Comparison of ENCODE assay signal across 16 mouse cellular contexts in the genomic region with DNA sequence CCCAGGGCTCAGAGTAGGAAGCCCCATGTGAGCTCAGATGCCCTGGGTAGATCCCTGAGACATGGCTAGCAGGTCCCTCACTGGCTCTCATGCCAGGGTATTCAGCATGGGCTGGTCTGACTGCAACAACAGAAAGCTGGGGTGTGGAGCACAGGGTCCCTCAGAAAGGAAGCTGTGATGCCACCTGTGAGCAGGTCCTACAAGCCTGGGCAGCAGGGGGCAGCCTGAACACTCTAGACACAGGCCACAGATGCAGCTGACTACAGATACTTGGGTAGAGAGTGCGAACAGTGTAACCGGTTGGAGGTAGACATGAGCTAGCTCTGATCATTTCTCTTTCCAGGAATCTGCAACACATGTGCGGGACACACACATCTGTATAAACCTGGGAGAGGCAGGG. TPM values are rescaled to one million over a fixed set of nuclear protein-coding genes. Genes with fewer than 3 reads are reported as not detected.
A peak's percentile ranks its signal among the peaks of the same experiment; 100 is the strongest.
DNase-seq lines count a peak whose midpoint lies in the region; ATAC-seq and TF ChIP-seq lines count a peak whose summit lies in the region.
"Had no signal": no experiment of that assay in that cellular context is flagged by ENCODE, and none has a peak within 500 bp of the region (broad histone marks: within the 10 kb centered on the region; RNA-seq: fewer than 3 reads in every experiment).

No protein-coding gene starts in this region.

- H3K27me3 ChIP-seq in forebrain, postnatal 0 days (ENCODE audit: insufficient read depth, low read length): no peaks in the 10 kb centered on the region
- no peaks in the 10 kb centered on the region for H3K27me3 ChIP-seq in forebrain, embryonic 10.5 days (ENCODE audit: poor library complexity, severe bottlenecking)
- H3K27me3 ChIP-seq in liver, postnatal 0 days (ENCODE audit: insufficient read depth, low read length): no peaks in the 10 kb centered on the region
- H3K27me3 ChIP-seq in liver, embryonic 11.5 days (replicated peaks; ENCODE audit: control insufficient read depth, insufficient read depth, low read length): no peaks in the 10 kb centered on the region
- H3K27me3 ChIP-seq: embryonic facial prominence, embryonic 13.5 days had no signal

- no peak overlapping the region for H3K27ac ChIP-seq in forebrain, postnatal 0 days (ENCODE audit: low read depth, low read length)
- H3K27ac ChIP-seq in forebrain, embryonic 10.5 days: no peak overlapping the region
- no peak overlapping the region for H3K27ac ChIP-seq in liver, postnatal 0 days (ENCODE audit: low read depth)
- H3K27ac ChIP-seq in liver, embryonic 11.5 days (ENCODE audit: low read depth, low read length): no peak overlapping the region
- H3K27ac ChIP-seq: embryonic facial prominence, embryonic 13.5 days; hindbrain, embryonic 10.5 days had no signal

- TF ChIP-seq EP300 in liver, postnatal 0 days (IDR thresholded peaks at IDR 0.05; ENCODE audit: low read depth): no peak

- no peak for DNase-seq in forebrain, postnatal 0 days
- DNase-seq in forebrain, embryonic 10.5 days (ENCODE audit: extremely low spot score, low spot score): no peak
- DNase-seq in liver, postnatal 0 days: no peak
- DNase-seq in liver, embryonic 11.5 days (ENCODE audit: low spot score): no peak
- DNase-seq in B cell, adult 2 months: peak; percentile 12 to 17
- DNase-seq in naive thymus-derived CD4-positive, alpha-beta T cell, adult 2 months (ENCODE audit: low read depth): peak; percentile 6
- no peak for DNase-seq in right cerebral cortex, adult 18-20 months
- no peak for DNase-seq in heart, adult 11 months
- DNase-seq: cerebellum, adult 9-11 months; kidney, postnatal 14 days had no signal

- H3K9ac ChIP-seq in forebrain, postnatal 0 days: no peak overlapping the region
- no peak overlapping the region for H3K9ac ChIP-seq in liver, postnatal 0 days (replicated peaks)
- no peak overlapping the region for H3K9ac ChIP-seq in liver, embryonic 11.5 days (ENCODE audit: low read depth, low read length)
- H3K9ac ChIP-seq: embryonic facial prominence, embryonic 13.5 days had no signal

- H3K4me1 ChIP-seq in forebrain, postnatal 0 days (ENCODE audit: insufficient read depth): no peaks in the 10 kb centered on the region
- H3K4me1 ChIP-seq in forebrain, embryonic 10.5 days: peaks cover 35% of the 10 kb centered on the region
- no peaks in the 10 kb centered on the region for H3K4me1 ChIP-seq in liver, postnatal 0 days (ENCODE audit: insufficient read depth)
- no peaks in the 10 kb centered on the region; the same call in 1 of the 2 replicates for H3K4me1 ChIP-seq in liver, embryonic 11.5 days (replicated peaks; ENCODE audit: control insufficient read depth, insufficient read depth, low read length)

- no peak for ATAC-seq in forebrain, postnatal 0 days
- ATAC-seq in liver, postnatal 0 days: no peak
- ATAC-seq in liver, embryonic 11.5 days (replicated peaks; ENCODE audit: low FRiP score): no peak

- H3K36me3 ChIP-seq in forebrain, postnatal 0 days (ENCODE audit: insufficient read depth): no peaks in the 10 kb centered on the region
- H3K36me3 ChIP-seq in forebrain, embryonic 10.5 days (replicated peaks): no peaks in the 10 kb centered on the region
- no peaks in the 10 kb centered on the region for H3K36me3 ChIP-seq in liver, postnatal 0 days (replicated peaks; ENCODE audit: insufficient read depth, low read length)
- H3K36me3 ChIP-seq in liver, embryonic 11.5 days (ENCODE audit: control insufficient read depth, insufficient read depth, low read length): no peaks in the 10 kb centered on the region
- H3K36me3 ChIP-seq: embryonic facial prominence, embryonic 13.5 days; hindbrain, embryonic 10.5 days had no signal

- 0 out of 2 replicates have a peak, but pooled peaks have one; percentile 5 for TF ChIP-seq CTCF in forebrain, postnatal 0 days (IDR thresholded peaks at IDR 0.05; ENCODE audit: low read depth)
- 0 out of 2 replicates have a peak, but pooled peaks have one; percentile 29 for TF ChIP-seq CTCF in liver, postnatal 0 days (IDR thresholded peaks at IDR 0.05; ENCODE audit: low read depth)

- WGBS in forebrain, postnatal 0 days: 93% methylated on average over 3 of the region's 3 CpGs
- 93% methylated on average over 3 of the region's 3 CpGs for WGBS in forebrain, embryonic 10.5 days
- 72% methylated on average over 3 of the region's 3 CpGs for WGBS in liver, postnatal 0 days (ENCODE audit: insufficient replicate concordance)
- WGBS in liver, embryonic 11.5 days: 75% methylated on average over 3 of the region's 3 CpGs

- no peak overlapping the region for H3K4me3 ChIP-seq in forebrain, postnatal 0 days (ENCODE audit: low read depth, low read length)
- H3K4me3 ChIP-seq in forebrain, embryonic 10.5 days: no peak overlapping the region
- H3K4me3 ChIP-seq in liver, postnatal 0 days (ENCODE audit: low read depth, low read length): no peak overlapping the region
- H3K4me3 ChIP-seq in liver, embryonic 11.5 days (ENCODE audit: low read depth, low read length): no peak overlapping the region
- H3K4me3 ChIP-seq: embryonic facial prominence, embryonic 13.5 days; hindbrain, embryonic 10.5 days had no signal

- H3K4me2 ChIP-seq in forebrain, postnatal 0 days (ENCODE audit: low read depth): no peak overlapping the region
- H3K4me2 ChIP-seq in liver, postnatal 0 days (ENCODE audit: low read depth, low read length): no peak overlapping the region
- H3K4me2 ChIP-seq in liver, embryonic 11.5 days: no peak overlapping the region
- H3K4me2 ChIP-seq: embryonic facial prominence, embryonic 13.5 days had no signal

- H3K9me3 ChIP-seq in forebrain, postnatal 0 days (ENCODE audit: low read length): no peaks in the 10 kb centered on the region
- no peaks in the 10 kb centered on the region for H3K9me3 ChIP-seq in forebrain, embryonic 10.5 days
- no peaks in the 10 kb centered on the region for H3K9me3 ChIP-seq in liver, postnatal 0 days (ENCODE audit: low read length)
- H3K9me3 ChIP-seq in liver, embryonic 11.5 days (ENCODE audit: control insufficient read depth, low read length): no peaks in the 10 kb centered on the region
- H3K9me3 ChIP-seq: embryonic facial prominence, embryonic 13.5 days; hindbrain, embryonic 10.5 days had no signal

RNA-seq across cellular contexts. Expression of gene Psapl1, which starts 11.9 kb away (rescaled TPM):
- not detected in 2 replicates for total RNA-seq in forebrain, postnatal 0 days (2014; rRNA removed)
- polyA plus RNA-seq in forebrain, postnatal 0 days (2015; fragmentation: Nextera tagmentation; extraction: Ambion mirVana): not detected in 2 replicates
- 0.10 TPM in 1 of 2 replicates, not detected in the other for polyA plus RNA-seq in forebrain, embryonic 10.5 days (2016; fragmentation: Nextera tagmentation; extraction: Ambion mirVana)
- polyA plus RNA-seq in liver, postnatal 0 days (2015; fragmentation: Nextera tagmentation; extraction: Ambion mirVana): not detected in 2 replicates
- polyA plus RNA-seq in liver, embryonic 11.5 days (2014; fragmentation: Nextera tagmentation; extraction: Ambion mirVana): 0.07 TPM in 1 of 2 replicates, not detected in the other
- total RNA-seq: adrenal gland, postnatal 36 days; heart, adult 8-10 months; left cerebral cortex, postnatal 25 days; monocyte, adult 5-6 weeks had no signal
- polyA plus RNA-seq: hindbrain, embryonic 10.5 days had no signal

Comparison
In these comparisons a context has a peak if more than half of its experiments do, and no peak if none do; other contexts are left out.
1. DNase-seq: peak in B cell, adult 2 months (2 of 2) and naive thymus-derived CD4-positive, alpha-beta T cell, adult 2 months (single experiment); none in forebrain, postnatal 0 days (single experiment), forebrain, embryonic 10.5 days (single experiment), liver, postnatal 0 days (single experiment), liver, embryonic 11.5 days (single experiment), right cerebral cortex, adult 18-20 months (single experiment) and heart, adult 11 months (single experiment).